ENCODE assay signal across 8 mouse cellular contexts in the genomic region with DNA sequence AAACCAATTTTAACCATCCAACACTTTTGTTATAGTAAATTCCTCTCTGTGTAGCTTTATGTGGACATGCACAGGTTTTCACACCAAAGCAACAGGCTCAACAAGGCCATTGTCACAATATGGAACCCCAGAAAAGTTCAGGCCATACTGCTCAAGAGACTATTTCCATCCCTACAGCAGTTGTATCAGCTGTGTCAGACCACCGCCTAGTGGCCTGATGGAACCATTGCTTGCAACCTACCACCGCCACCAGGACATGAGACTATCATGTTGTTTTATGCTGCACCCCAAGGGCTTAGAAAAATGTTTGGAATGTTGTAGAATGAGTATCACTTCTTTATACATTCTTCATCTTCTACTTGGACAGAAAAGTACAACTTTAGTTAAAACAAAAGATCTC. TPM values are rescaled to one million over a fixed set of nuclear protein-coding genes. Genes with fewer than 3 reads are reported as not detected.
DNase-seq lines count a peak whose midpoint lies in the region; ATAC-seq and TF ChIP-seq lines count a peak whose summit lies in the region.

No protein-coding gene starts in this region.

- no peaks in the 10 kb centered on the region for H3K4me1 ChIP-seq in cerebellum, adult 2 months (ENCODE audit: control insufficient read depth, insufficient read depth, low read length)
- H3K4me1 ChIP-seq in forebrain, postnatal 0 days (ENCODE audit: insufficient read depth) = no peaks in the 10 kb centered on the region

- no peaks in the 10 kb centered on the region for H3K9me3 ChIP-seq in forebrain, postnatal 0 days (ENCODE audit: low read length)

- H3K27me3 ChIP-seq in cerebellum, adult 2 months (ENCODE audit: control insufficient read depth, insufficient read depth, low read length) = no peaks in the 10 kb centered on the region; the same call in 1 of the 2 replicates
- no peaks in the 10 kb centered on the region for H3K27me3 ChIP-seq in forebrain, postnatal 0 days (ENCODE audit: insufficient read depth, low read length)

- ATAC-seq in forebrain, postnatal 0 days = peak; percentile 77
- ATAC-seq in hematopoietic stem cell, adult 5-6 weeks (replicated peaks in 1 of 2; ENCODE audit: insufficient read depth in 1 of 2, low FRiP score in 2 of 2, low TSS enrichment in 1 of 2, low read depth in 1 of 2, poor library complexity in 2 of 2, severe bottlenecking in 2 of 2) = peak; percentile 82 to 83; a peak in 3 of 4 replicates
- peak; percentile 70 for ATAC-seq in megakaryocyte, adult 5-6 weeks (ENCODE audit: poor library complexity, severe bottlenecking)

- peak; percentile 24 to 26 for DNase-seq in cerebellum, adult 2 months
- DNase-seq in cerebellum, adult 11 months = no peak
- DNase-seq in adrenal gland, postnatal 25 days = peak; percentile 61
- DNase-seq in forebrain, postnatal 0 days = peak; percentile 85
- DNase-seq in layer of hippocampus, postnatal 10 days (ENCODE audit: low spot score in 2 of 2) = peak; percentile 73 to 77
- DNase-seq in right cerebral cortex, postnatal 4 days = peak; percentile 59

- H3K4me3 ChIP-seq in cerebellum, adult 2 months (replicated peaks; ENCODE audit: insufficient read depth, low read depth, low read length) = no peak overlapping the region
- H3K4me3 ChIP-seq in forebrain, postnatal 0 days (ENCODE audit: low read depth, low read length) = no peak overlapping the region

- TF ChIP-seq CTCF in cerebellum, adult 2 months (IDR thresholded peaks at IDR 0.05; ENCODE audit: borderline replicate concordance, insufficient read depth, low read depth, low read length) = peak; percentile 73
- TF ChIP-seq CTCF in forebrain, postnatal 0 days (IDR thresholded peaks at IDR 0.05; ENCODE audit: low read depth) = peak; percentile 98

- 5% methylated on average over 2 of the region's 2 CpGs for WGBS in cerebellum, adult 2 months
- WGBS in forebrain, postnatal 0 days = 15% methylated on average over 2 of the region's 2 CpGs

- H3K36me3 ChIP-seq in forebrain, postnatal 0 days (ENCODE audit: insufficient read depth) = no peaks in the 10 kb centered on the region

- H3K27ac ChIP-seq in cerebellum, adult 2 months (ENCODE audit: insufficient read depth, low read length) = no peak overlapping the region
- no peak overlapping the region for H3K27ac ChIP-seq in forebrain, postnatal 0 days (ENCODE audit: low read depth, low read length)

- no peak for TF ChIP-seq POLR2A in cerebellum, adult 2 months (IDR thresholded peaks at IDR 0.05; ENCODE audit: borderline replicate concordance, insufficient read depth, low read length)

- no peak overlapping the region for H3K4me2 ChIP-seq in forebrain, postnatal 0 days (ENCODE audit: low read depth)

- H3K9ac ChIP-seq in forebrain, postnatal 0 days = no peak overlapping the region

RNA-seq across cellular contexts. Expression of a gene that starts 10.5 kb away (rescaled TPM):
- polyA plus RNA-seq in cerebellum, adult 2 months (2012; rRNA removed) = 16.9 and 17.3 TPM in 2 replicates
- 27.5 and 29.5 TPM in 2 replicates for total RNA-seq in adrenal gland, postnatal 25 days (2021)
- 26.8 and 40.4 TPM in 2 replicates for total RNA-seq in forebrain, postnatal 0 days (2014; rRNA removed)
- 32.0 and 39.4 TPM in 2 replicates for polyA plus RNA-seq in forebrain, postnatal 0 days (2015; fragmentation: Nextera tagmentation; extraction: Ambion mirVana)
- total RNA-seq in hematopoietic stem cell, adult 5-6 weeks (2017) = 42.5 and 54.7 TPM in 2 replicates
- total RNA-seq in layer of hippocampus, postnatal 10 days (2021) = 10 to 100 TPM; 19.1 to 26.8 TPM
- total RNA-seq in megakaryocyte, adult 5-6 weeks (2015) = 16.8 and 18.9 TPM in 2 replicates
- total RNA-seq in megakaryocyte, adult 5-6 weeks (2017) = 18.3 and 19.1 TPM in 2 replicates

RNA-seq across cellular contexts. Expression of a gene that starts 10.8 kb away (rescaled TPM):
- 0.29 and 0.36 TPM in 2 replicates for polyA plus RNA-seq in cerebellum, adult 2 months (2012; rRNA removed)
- 0.76 and 1.2 TPM in 2 replicates for total RNA-seq in adrenal gland, postnatal 25 days (2021)
- total RNA-seq in forebrain, postnatal 0 days (2014; rRNA removed) = 0.57 and 0.62 TPM in 2 replicates
- polyA plus RNA-seq in forebrain, postnatal 0 days (2015; fragmentation: Nextera tagmentation; extraction: Ambion mirVana) = 0.90 and 1.1 TPM in 2 replicates
- 0.79 and 1.3 TPM in 2 replicates for total RNA-seq in hematopoietic stem cell, adult 5-6 weeks (2017)
- total RNA-seq in layer of hippocampus, postnatal 10 days (2021) = 1 to 10 TPM in 1 of 2 experiments, under 1 TPM in 1; 0.71 to 1.4 TPM
- not detected in 2 replicates for total RNA-seq in megakaryocyte, adult 5-6 weeks (2015)
- not detected in 2 replicates for total RNA-seq in megakaryocyte, adult 5-6 weeks (2017)
